8 mouse cellular contexts compared by ENCODE assay signal in genomic region chr19:41911178-41912073, GRCm38 (mm10). TPM values are rescaled to one million over a fixed set of nuclear protein-coding genes. Genes with fewer than 3 reads are reported as not detected.
DNase-seq lines count a peak whose midpoint lies in the region; ATAC-seq and TF ChIP-seq lines count a peak whose summit lies in the region.

Gene Pgam1, plus strand, starts transcription at chr19:41911923.

- H3K4me1 ChIP-seq in cortical plate, adult 2 months (ENCODE audit: control insufficient read depth, insufficient read depth, low read length): peaks cover 5% of the 10 kb centered on the region
- peaks cover 80% of the 10 kb centered on the region for H3K4me1 ChIP-seq in megakaryocyte, embryonic 14.5 days

- H3K4me3 ChIP-seq in cortical plate, adult 2 months (ENCODE audit: insufficient read depth, low read length): peak within 1 kb of the TSS; percentile 92
- H3K4me3 ChIP-seq in megakaryocyte, embryonic 14.5 days (replicated peaks): peak within 1 kb of the TSS; percentile 97

- H3K9me3 ChIP-seq in megakaryocyte, embryonic 14.5 days: no peaks in the 10 kb centered on the region

- no peaks in the 10 kb centered on the region for H3K27me3 ChIP-seq in megakaryocyte, embryonic 14.5 days (replicated peaks)

- peak; percentile 80 for ATAC-seq in activated CD4-positive, CD25-positive, alpha-beta regulatory T cell, adult 4 months

- no peak for TF ChIP-seq CTCF in cortical plate, adult 2 months (IDR thresholded peaks at IDR 0.05; ENCODE audit: extremely low read depth, insufficient read depth, low read length)

- peak; percentile 88 to 93 for DNase-seq in gastrocnemius, adult 8-10 months (ENCODE audit: low spot score in 2 of 2)
- peak; percentile 88 for DNase-seq in hindlimb bud, embryonic 11.5 days (ENCODE audit: extremely low spot score, low read depth, low spot score)
- peak; percentile 88 to 93 for DNase-seq in left cerebral cortex, adult 8-10 months (ENCODE audit: low spot score in 2 of 2)
- peak; percentile 97 to 99 for DNase-seq in right cerebral cortex, postnatal 10 days (ENCODE audit: low spot score in 2 of 2)
- DNase-seq in urinary bladder, postnatal 25 days (ENCODE audit: low spot score): peak; percentile 96

- peak within 1 kb of the TSS; percentile 75 for H3K27ac ChIP-seq in cortical plate, adult 2 months (ENCODE audit: insufficient read depth, low read length)

- H3K36me3 ChIP-seq in megakaryocyte, embryonic 14.5 days (replicated peaks; ENCODE audit: low read length): peaks cover 21% of the 10 kb centered on the region

- peak; percentile 74 for TF ChIP-seq POLR2A in cortical plate, adult 2 months (IDR thresholded peaks at IDR 0.05; ENCODE audit: extremely low read depth, insufficient read depth, low read length)

RNA-seq across cellular contexts. Expression of gene Pgam1, which starts in this region (rescaled TPM):
- 10 to 100 TPM; 60.3 to 83.9 TPM for polyA plus RNA-seq in activated CD4-positive, CD25-positive, alpha-beta regulatory T cell, adult 4 months (2017; shearing (Covaris generic))
- polyA plus RNA-seq in cortical plate, adult 2 months (2012; rRNA removed): 738 and 764 TPM in 2 replicates
- total RNA-seq in gastrocnemius, adult 8-10 months (2022): 10 to 100 TPM; 11.0 to 34.9 (median 15.0) TPM
- 100 to 1,000 TPM; 554 to 587 (median 579) TPM for total RNA-seq in left cerebral cortex, adult 8-10 months (2022)
- 654 and 1,266 TPM in 2 replicates for polyA plus RNA-seq in megakaryocyte, embryonic 14.5 days (2012; ENCODE audit: insufficient read depth, low replicate concordance)

Comparison
In these comparisons a context has a peak if more than half of its experiments do, and no peak if none do; other contexts are left out.
1. Peak in every context shown above with its lines: DNase-seq, ATAC-seq, H3K4me3 ChIP-seq and H3K27ac ChIP-seq.
2. RNA of gene Pgam1 (total RNA-seq): 554 to 587 TPM in left cerebral cortex, adult 8-10 months; 11.0 to 34.9 TPM in gastrocnemius, adult 8-10 months; every median in the first group is over 10 times any median in the second.